Mouse (Mus musculus) ovary, adult 10 weeks (tissue): Measurements from ENCODE around the gene Olfr173. TPM values are rescaled to one million over a fixed set of nuclear protein-coding genes. Genes with fewer than 3 reads are reported as not detected.

ENCODE experiments used
- polyA plus RNA-seq: library from polyadenylated mRNA; stranded (reverse); fragments of 350-450 nt; fragmentation: Illumina TruSeq; extraction: RNeasy Lipid Tissue Mini Kit (QIAGEN cat#74804); gene quantifications from one replicate; pipeline ENCODE4 v1.2.3, GENCODE M21; 2014

The Olfr173 gene
- not detected for polyA plus RNA-seq

DNA sequence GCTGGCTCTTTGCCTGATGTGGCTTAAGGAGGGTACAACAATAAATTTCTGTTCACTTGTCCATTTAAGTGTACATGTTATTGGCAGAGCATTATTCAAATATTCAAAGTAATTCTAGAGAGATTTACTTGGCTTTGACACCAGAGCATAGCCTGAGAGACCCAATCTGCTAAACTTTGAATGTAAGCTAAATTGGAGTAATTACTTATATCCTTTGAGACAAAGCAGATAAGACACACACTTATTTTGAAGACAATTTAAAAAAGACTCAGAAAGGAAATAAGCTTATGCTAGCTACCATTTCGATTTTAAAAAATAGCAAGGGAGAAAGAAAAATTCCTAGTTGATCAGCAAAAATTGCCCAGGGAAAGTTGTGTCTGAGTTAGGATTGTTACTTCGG lies at the start of gene Olfr173:
Gene Olfr173 (minus strand): TSS at position 101 of the 400 bp plus-strand sequence.

DNA sequence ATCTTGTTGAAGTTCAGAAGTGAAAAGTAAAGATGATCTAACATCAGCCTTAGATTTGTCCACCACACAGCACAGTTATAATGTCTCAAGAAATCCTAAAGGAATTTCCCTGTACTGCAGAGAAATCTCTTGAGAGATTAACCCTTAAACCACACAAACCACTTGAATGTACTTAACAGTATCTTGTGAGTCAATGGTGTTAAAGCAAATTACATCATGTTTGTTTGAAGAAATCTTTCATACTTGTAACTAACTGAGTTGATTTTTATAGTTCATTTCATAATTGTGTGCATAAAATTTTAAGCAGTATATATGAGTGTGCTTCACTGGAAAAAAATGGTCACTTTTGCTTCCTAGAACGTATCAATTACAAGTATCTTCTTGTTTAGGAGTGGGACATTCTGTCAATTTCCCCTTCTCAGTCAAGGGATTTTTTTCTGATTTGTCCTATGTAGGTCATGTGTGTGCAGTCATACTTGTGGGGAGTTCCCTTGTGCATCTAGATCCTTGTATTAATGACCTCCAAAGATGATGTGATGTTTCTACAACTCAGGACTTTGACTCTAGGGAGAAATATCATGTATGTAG lies 26.8 kb upstream of the Olfr173 start, which contains the start of gene Olfr175-ps1:
Gene Olfr175-ps1 (minus strand): TSS at position 51 of the 588 bp plus-strand sequence.

DNA sequence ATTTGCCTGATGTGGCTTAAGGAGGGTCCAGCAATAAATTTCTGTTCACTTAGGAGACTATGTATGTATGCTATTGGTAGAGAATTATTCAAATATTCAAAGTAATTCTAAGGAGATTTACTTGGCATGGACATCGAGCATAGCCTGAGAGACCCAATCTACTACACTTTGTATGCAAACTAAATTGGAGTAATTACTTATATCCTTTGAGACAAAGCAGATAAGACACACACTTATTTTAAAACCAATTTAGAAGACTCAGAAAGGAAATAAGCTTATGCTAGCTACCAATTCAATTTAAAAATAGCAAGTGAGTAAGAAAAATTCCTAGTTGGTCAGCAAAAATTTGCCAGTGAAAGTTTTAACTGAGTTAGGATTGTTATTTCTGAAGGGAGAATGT lies 37.0 kb downstream of the Olfr173 start, which contains the start of gene Olfr172:
Gene Olfr172 (minus strand): TSS at position 101 of the 400 bp plus-strand sequence.

Other genes starting within 250 kb of the Olfr173 start
- 60.9 TPM for gene Gm813, start 183.3 kb downstream of the Olfr173 start, polyA plus RNA-seq
- 65.8 TPM for gene E330017A01Rik, start 161.5 kb downstream of the Olfr173 start, polyA plus RNA-seq
- gene Cpox, start 130.0 kb downstream of the Olfr173 start, polyA plus RNA-seq = 64.7 TPM
- gene Gpr15, start 81.2 kb downstream of the Olfr173 start, polyA plus RNA-seq = not detected
- 181 TPM for gene Cldnd1, start 72.4 kb downstream of the Olfr173 start, polyA plus RNA-seq
- gene Olfr172, start 37.1 kb downstream of the Olfr173 start, polyA plus RNA-seq = not detected
- not detected for gene Olfr175-ps1, start 26.5 kb upstream of the Olfr173 start, polyA plus RNA-seq
- gene Olfr177, start 74.5 kb upstream of the Olfr173 start, polyA plus RNA-seq = not detected
- gene Olfr178, start 91.8 kb upstream of the Olfr173 start, polyA plus RNA-seq = not detected
- gene Olfr181, start 128.5 kb upstream of the Olfr173 start, polyA plus RNA-seq = not detected
- gene Olfr180, start 129.1 kb upstream of the Olfr173 start, polyA plus RNA-seq = not detected
- gene Olfr183, start 195.1 kb upstream of the Olfr173 start, polyA plus RNA-seq = not detected
- gene Olfr186, start 230.0 kb upstream of the Olfr173 start, polyA plus RNA-seq = not detected
- gene Olfr187, start 239.5 kb upstream of the Olfr173 start, polyA plus RNA-seq = not detected